Mouse (Mus musculus) NIH3T3 (cell line): Measurements from ENCODE around the gene Arfip1.

Experiments used
- DNase-seq: peaks from one replicate; pipeline ENCODE4 v3.0.0-alpha.2; 2012; ENCODE audit warnings: low read depth

The Arfip1 gene

DNA sequence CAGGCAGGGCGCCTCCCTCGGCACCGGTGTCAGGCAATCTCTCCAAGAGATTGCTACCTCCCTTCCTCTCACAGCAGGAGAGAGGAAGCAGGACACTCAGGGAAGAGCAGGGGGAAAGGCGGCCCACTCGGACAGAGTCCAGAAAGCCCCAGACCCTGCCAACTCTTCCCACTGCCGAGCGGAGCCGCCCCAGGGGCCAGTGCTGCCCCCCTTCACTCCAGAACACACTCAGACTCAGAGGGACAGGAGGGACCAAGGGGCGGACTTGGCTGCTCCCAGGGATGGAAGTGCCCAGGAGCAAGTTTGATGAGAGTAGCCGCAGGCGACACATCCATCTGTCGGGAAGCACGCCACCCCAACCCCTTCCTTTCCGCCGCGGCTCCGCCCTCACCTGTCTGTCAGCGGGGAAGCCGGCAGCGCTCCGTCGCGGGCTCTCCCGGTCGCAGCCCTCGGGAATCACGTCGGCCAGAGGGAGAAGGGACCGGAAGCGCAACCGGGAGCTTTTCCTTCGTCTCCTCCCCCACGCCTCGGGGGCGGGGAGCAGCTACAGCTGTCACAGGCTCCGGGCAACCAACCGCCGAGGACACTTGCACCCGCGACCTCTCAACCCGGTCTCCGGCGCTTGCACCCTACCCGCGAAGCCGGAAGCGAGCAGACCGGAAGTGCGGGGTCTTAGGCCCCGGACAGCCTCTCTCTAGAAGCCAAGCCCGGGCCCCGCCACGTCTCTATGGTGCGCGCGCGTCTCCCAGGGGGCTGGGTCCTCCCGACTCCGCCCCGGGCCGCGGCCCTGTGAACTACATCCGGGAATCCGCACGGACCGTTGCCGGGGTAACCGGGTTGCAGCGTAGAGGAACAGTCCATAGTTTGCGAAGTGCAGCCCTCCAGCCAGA, at the start of gene Arfip1:
Gene Arfip1 (minus strand): TSS at position 603 of the 890 bp plus-strand sequence.
- peak; percentile 98 for DNase-seq

DNA sequence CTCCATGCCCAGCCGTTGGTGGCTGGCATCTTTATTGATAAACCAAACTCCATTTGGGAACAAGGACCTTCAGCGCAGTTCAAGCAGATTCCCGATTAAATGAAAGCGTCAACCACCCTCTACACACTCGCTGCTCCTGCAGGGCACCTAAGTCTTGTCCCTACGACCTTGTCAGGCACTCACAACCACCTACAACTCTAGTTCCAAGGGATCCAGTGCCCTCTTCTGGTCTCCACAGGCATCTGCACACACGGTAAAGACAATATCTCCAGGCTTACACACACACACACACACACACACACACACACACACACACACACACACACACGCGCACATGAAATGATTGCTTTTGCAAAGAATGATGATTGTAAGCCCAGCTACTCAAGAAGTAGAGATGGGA, 49.2 kb upstream of the Arfip1 start:
- DNase-seq: no peak

DNA sequence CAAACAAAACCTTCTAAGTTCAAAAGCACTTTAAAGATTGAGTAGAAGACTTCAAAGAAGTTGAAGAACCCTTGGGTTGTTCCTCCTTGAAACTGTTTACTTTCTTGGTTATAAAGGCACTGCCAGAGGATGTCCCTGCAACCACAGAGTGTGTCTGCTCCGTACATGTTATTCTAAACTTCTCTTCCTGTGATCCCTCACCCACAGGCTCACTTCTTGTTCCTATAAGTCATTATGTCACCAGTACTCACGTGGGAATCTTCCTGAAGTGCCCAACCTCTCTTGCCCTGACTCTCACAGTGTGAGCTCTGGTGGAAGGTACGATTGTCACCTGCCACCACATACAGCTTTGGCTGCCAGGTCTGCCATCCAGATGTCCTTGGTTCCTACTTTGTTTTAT, 39.6 kb upstream of the Arfip1 start:
- DNase-seq: no peak

DNA sequence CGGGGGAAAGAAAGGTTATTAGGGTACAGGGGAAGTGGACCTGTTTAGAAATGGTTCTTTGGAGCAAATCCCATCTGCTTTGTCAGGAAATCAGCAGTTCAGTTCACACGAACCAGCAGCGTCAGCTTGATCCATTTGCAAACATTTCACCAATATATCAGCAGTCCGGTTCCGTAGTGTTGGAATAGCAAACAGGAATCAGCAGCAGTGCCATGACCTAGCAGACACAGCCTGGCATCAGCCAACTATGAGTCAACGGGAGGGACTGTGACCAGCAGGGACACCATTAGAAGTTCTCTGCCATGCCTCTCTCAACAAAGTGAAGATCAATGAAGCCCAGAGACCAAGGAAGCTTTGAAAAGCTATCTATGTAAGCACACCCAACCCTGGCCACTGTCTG, 37.3 kb upstream of the Arfip1 start:
- DNase-seq: no peak

DNA sequence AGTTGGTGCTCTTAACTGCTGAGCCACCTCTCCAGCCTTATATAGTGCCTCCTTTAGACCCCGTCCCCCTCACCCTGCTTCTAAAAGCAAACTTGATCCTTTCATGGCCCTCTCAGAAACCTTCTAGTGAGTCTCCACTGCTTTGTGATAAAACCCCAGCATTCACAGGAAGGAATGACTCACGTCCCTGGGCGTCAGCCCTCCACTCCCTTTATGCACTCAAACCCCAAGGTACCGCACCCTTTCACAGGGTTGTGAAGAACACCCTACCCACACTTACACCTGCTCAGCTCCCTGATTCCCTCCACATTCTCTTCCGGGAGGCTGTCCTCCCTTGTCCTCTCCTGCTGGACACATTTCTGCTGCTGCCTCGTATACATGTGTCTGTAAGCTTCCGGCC, 36.6 kb upstream of the Arfip1 start:
- no peak for DNase-seq

DNA sequence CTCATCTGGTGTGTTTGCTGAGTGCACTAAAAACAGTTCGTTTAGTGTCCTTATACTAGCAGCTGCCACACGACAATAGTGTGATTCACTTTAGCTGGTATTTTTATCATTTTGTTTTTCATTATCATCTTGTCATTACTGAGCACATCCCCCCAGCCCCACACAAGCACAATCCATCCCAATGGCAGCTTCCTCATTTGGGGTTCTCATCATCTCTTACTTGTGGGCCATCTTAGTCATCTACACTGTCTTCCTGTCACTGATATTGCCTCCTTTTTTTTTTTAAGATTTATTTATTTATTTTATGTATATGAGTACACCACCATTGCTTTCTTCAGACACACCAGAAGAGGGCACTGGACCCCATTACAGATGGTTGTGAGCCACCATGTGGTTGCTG, 36.2 kb upstream of the Arfip1 start:
- no peak for DNase-seq

DNA sequence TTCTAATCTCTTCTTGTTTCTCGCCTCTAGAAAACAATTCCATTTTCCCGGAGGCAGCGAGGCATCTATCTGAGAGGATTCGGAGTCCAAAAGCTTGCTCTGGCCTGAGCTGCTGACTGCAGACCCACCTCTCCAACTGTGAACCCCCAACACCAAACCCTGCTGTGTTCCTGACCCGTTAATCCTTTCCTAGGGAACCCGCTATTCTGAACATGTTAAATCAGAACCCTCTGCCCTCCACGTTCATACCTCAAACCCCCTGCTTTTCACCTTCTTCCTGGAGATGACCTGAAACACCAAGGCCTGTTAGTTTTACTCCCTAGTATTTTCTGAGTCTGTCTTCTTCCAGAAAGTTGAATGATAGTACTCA, 33.4 kb upstream of the Arfip1 start:
- no peak for DNase-seq

DNA sequence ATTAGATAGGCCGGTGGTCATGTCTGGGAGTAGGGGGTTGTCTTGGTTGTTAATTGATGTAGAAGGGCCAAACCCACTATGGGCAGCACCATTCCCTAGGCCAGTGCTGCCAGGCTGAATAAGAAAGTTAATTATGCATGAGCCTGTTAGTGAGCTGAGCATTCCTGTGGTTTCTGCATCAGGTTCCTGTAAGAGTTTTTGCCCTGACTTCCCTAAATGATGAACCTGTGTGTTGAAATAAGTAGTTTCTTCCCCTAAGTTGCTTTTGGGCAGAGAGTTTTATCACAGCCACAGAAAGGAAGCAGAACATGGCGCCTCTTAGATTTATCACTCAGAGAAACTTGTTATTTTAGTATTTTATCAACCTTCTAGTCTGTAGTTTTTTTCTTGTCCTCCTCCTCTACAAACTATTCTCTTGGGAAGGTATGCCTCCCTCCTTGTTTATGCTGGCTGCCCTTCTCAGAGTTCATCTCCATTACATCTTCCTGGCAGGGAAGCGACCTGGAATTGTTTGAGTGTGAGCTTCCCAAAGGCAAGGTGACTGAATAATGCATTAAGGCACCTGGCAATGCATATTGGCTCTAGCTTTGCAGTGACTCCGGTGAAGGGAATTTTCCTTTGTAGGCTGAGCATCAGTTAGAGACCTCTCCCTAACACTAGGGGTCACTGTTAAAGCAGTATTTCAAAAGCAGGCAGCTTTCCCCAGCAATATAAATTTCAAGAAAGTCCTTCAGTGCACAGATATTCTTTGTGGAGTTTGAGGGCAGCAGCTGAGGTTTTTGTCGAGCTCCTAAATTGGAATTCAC, 32.8 kb upstream of the Arfip1 start:
- peak; percentile 75 for DNase-seq

DNA sequence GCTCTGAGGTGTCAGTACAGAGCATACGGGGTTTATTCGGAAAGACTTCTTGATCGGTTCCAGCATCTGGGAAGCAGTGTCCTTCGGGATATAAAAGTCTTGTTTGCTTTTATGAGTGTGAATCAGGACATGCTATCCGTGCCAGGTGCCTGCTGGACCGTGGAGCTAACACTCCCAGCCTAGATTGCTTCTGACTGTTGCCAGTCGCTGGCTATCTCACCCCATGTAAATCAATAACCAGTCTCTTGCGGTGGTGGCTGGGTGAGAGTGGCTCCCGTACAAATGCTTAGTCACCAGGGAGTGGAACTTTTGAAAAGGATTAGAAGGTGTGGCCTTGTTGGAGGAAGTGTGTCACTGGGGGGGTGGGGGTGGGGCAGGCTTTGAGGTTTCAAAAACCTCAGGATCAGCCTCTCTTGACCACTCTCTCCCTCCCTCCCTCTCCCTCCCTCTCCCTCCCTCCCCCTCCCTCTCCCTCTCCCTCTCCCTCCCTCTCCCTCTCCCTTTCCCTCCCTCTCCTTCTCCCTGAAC, 27.8 kb upstream of the Arfip1 start:
- DNase-seq: no peak

DNA sequence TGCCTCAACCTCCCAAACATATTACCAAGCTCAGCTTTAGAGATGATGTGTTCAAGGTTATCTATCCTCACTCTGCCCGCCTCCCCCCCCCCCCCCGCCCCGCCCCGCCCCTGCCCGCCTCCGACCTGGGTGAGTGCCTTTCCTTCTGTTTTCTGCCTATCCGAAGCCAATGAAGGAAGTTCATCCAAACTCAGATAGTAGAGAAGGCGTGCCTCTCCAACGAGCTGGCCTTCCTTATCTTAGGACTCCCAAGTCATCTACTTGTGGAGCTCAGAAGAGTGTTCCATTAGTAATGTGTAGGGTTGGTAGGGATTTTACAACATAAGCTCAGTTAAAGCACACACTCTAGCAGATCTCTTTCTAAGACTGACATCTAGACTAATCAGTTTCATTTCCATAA, 20.8 kb upstream of the Arfip1 start:
- no peak for DNase-seq

DNA sequence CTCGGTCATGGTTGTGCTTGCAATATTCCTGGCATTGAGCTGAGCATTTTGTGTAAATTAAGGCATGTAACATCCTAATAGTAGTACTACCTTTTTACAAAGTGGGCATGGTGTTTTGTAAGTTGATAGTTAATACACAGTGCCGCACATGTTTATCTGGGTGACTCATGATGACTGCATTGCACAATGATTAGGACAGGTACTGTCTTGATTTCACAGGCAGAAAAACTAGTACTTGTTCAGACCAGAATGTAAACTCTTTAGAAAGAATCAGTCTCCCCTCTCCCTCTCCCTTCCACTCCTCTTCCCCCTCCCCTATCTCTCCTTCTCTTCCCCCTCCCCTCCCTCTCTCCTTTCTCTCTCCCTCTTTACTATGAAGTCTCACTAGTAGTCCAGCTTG, 20.3 kb upstream of the Arfip1 start:
- peak; percentile 16 for DNase-seq

DNA sequence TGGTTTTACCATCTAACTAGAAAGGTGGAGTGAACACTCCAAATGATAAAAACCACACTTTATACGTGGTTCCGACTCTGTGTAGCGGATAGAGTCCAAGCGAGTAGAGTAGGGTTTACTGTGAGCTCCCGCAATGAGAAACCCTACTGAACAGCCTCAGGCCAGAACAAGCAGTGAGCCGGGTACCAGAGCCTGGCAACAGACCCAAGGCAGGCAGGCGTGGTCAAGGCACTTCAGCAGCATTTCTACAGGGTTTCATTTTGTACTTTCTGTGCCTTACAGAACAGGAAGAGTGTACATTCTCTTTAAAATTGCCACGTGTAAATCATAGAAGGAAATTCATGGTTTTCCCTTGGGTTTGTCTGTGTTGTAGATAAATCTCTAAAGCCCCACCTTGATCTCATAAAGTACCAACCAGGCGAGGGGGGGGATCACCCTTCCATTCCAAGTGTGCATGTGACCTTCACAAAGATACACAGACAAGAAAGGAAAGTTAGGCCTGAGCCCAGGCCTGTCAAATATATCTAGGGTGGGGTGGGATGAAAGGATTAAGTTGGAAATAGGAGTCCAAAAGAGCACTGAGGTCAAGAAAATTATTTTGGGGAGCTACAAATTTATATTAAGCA, 19.6 kb upstream of the Arfip1 start:
- no peak for DNase-seq

DNA sequence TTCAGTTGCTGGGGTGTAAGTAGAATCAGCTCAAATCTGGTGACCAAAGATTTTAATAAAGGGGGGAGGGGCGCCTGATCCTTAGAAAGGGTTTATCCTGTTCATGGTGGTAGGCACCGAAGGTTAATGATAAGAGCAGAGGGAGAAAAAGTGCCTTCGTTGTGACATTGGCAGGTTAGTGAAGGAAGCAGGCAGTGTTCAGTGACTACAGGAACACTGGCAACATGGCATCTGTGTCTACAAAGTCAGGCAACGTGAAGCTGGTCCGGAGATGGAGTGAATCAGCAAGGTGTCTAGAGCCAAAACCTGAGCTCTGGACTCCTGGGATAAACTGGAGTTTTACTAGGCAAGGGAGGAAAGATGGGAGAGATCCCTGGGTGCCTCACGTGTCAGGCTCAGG, 16.3 kb upstream of the Arfip1 start:
- no peak for DNase-seq

DNA sequence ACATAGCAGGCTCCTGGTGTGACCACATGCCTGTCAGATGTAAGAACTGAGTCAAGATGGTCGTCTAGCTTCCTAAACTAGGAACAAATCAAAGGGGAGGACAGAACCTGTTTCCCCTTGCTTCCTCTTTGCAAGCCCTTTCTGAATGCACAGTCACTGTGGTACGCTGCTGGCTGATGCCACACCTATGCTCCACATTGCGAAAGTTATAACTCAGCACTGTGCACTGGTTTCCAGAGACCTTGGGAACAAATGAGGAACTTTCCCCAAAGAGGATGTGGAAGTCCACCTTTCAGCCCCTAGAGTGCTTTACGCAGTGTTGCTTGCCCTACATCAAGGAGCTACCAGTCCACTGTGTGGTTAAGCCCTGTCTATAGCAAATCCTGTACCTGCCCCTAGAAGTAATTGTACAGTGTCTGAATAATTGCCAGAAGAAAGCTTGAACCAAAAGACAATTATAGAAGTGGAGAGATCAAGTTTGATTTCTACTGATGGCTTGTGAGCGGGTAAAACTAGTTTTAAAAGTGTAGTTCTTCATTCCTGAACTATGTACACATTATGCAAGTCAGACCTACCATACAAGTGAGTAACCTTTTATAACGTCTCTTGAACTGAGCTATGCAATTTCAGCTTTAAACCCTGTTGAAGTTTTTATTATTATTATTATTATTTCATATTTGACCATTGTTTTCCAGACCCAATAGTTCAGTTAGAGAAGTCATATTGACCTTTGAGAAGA, 15.7 kb upstream of the Arfip1 start:
- no peak for DNase-seq

DNA sequence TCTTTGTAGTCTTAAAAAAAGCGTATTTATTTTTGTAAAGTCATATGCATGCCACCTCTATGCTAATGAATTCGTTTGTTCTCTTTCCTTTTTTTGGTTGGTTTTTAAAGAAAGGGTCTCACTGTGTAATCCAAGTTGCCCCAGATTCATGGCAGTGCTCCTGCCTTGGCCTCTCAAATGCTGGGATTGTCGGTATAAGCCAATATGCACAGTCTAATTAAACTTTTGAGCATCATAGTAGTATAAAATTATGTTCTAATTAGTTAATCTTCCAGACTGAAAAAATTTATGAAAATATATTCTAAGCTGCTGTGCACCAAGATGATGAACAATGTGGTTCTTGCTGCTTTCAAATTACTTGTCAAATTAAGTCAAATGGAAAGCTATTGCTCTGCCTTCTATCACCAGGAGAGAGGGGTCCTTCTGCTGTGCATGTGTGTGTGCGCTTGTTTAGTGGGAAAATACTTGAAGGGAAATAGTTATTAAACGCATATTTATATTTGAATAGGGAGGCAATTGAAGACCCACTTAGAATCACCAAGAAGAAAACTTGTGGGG, 13.3 kb upstream of the Arfip1 start:
- DNase-seq: no peak

DNA sequence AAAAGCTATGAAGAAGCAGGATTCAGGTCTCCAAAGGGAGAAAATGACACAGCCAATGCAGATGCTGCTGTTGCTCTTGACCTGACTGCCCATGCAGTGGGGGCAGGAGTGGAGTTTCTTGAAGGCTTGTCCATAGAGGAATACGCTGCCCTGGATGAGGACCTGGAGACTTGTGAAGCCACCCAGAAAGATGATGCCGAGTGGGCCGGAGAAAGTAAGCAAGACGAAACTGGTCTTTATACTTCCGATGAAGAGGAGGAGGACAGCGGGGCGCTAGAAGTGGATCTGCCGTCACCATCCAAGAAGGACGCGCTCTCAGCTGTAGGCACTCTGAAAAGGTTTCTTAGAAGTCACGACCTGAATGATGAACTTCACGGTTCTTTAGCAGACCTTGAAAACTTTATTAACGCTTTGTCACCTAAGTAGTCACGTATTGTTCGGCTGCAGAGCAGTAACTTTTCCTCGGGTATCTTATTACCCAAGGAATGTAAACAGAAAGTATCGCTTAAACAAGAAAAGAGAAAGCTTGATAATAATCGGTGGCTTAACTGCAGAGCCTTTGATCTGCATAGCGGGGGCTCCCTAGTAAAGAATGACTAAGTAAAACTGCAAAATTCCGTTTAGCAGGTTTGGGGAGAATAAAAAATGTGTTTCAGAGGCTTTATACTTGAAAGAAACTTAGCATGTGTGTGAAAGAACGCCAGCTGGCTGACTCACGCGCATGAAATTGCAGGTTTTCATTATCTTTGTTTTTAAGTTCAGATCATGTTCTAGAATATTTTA, 12.7 kb upstream of the Arfip1 start:
- DNase-seq: peak; percentile 18

DNA sequence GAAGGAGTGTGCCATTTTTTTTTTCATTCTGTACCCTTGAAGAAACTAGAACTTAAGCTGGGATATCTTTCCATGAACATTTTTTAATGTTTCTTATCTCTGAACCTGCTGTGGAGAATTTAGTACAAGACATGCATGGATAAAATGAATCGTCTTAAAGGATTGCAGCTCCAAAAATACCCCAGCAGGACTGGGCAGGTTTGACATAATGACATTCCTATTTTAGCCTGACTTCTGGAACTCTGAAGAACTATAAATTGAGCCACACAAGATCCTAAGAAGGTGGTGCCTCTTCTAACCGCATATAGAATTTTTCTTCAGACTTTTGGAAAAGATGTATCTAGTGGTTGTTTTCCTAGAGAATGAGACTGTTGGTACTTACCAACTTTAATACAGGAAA, 10.8 kb upstream of the Arfip1 start, which contains the start of gene Tigd4:
Gene Tigd4 (plus strand): TSS at position 301 of the 400 bp plus-strand sequence.
- DNase-seq: no peak

DNA sequence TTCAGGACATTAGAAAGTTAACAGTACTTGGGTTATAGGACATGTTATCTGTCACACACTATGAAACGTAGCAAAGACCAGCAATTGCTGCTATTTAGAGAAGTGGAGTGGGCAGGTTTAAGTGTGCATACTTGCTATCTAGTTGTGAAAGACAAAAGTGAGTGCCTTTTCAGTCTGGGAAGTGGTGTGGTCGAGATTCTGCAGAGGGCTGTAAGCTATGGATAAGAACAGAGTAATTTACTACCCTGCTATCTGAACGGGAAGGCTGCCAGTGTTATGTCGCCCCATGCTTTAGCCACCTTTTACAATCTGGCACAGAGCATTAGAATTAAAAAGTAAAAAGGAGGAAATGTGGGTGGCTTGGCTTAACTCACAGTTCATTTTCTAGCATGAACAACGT, 4.3 kb upstream of the Arfip1 start:
- DNase-seq: no peak

DNA sequence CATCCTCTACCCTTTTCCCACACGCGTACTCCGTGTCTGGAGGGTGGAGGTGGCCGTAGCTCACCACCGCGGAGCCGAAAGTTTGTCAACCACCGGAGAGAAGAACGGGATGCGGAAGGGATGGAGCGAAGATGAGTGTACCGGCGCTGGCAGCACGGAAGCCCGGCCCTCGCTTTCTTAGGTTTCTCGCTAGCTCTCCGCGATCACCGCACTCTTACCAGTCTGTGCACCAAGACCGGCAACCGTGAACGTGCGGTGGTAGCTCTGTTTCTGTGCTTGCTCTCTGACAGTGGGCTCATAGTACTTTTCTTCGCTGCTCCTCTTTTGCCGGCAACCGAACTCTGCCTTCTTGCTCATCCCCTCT, 470 bp upstream of the Arfip1 start:
- DNase-seq: no peak

DNA sequence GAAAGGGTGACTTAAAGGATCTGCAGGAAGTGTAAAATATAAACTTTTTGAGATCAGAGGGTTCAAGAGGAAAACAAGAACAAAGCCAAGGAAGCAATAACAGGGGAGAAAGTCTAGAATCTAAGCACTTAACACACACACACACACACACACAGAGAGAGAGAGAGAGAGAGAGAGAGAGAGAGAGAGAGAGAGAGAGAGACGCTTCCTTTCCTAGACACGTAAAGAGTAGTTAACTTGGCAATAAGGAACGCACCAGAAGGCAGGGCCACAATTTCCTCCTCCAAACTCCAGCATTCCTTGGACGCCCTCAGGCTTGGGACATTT, 766 bp downstream of the Arfip1 start:
- no peak for DNase-seq

DNA sequence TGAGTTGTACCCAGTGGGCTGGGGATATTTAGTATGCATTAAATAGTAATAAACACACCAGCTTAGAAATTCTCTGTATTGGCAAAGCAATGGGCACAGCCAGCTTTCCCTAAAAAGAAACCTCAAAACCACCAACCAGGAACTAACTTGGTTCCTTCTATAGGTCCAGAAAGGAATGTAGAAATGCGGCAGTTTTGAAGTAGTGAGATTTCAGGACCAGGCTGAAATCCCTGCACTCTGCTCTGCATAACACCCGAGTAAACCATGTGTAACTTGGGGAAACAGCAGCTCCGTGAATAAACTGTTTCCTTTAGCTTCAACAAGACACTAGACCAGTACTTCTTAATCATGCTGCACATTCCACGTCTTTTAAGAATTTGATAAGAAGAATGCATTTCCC, 1.7 kb downstream of the Arfip1 start:
- DNase-seq: peak; percentile 10
